Mouse (Mus musculus) embryonic fibroblast, embryonic 13.5 days (primary cell): ENCODE results near the gene Hrh3. TPM values are rescaled to one million over a fixed set of nuclear protein-coding genes. Genes with fewer than 3 reads are reported as not detected.

Experiments used
- H3K27ac ChIP-seq: 2 replicates; pipeline ENCODE4 v1.5.1; 2012; ENCODE audit warnings: low read length, control low read depth, inconsistent platforms; ENCODE audit not compliant: insufficient read depth
- H3K4me1 ChIP-seq: 2 replicates; pipeline ENCODE4 v1.6.1; 2011; ENCODE audit warnings: low read length; ENCODE audit not compliant: control insufficient read depth, insufficient read depth
- H3K4me3 ChIP-seq: 2 replicates; pipeline ENCODE4 v1.5.1; 2011; ENCODE audit warnings: mild to moderate bottlenecking, control low read depth, low read length; ENCODE audit not compliant: insufficient read depth
- CTCF ChIP-seq: IDR thresholded peaks from 2 replicates; pipeline ENCODE4 v1.5.1; 2011; ENCODE audit warnings: mild to moderate bottlenecking, control low read depth, low read length, moderate library complexity, borderline replicate concordance; ENCODE audit not compliant: insufficient read depth
- POLR2A ChIP-seq: IDR thresholded peaks from 2 replicates; pipeline ENCODE4 v1.6.1; 2011; ENCODE audit warnings: low read depth, mild to moderate bottlenecking, control low read depth, low read length, moderate library complexity
- polyA plus RNA-seq: library from polyadenylated mRNA; stranded (reverse); fragments of >200 nt; gene quantifications from 2 replicates; pipeline ENCODE4 v1.2.4, GENCODE M21; 2011; ENCODE audit warnings: low read depth; ENCODE audit not compliant: missing spikeins, insufficient read length

Gene Hrh3
- polyA plus RNA-seq, 1 experiment, result not detected

DNA sequence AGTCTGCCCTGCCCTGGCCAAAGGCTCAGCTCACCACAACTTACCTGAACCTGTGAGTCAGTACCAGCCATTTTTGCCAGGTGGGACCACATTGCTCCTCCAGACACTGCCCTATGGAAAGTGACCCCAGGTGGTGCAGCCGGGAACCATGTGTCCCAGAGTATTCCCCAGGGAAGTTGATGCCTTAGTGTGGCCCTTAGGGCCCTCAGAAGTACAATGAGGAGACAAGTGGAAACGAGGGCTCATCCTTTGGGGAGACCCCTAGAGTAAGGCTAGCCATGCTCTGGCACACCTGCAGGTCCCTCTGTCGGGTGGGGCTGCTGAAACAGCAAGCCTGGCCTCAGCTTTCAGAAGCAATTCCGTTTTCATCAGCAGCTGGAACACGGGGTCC is 17.7 kb downstream of the Hrh3 start:
- TF ChIP-seq POLR2A, result no peak
- TF ChIP-seq CTCF, result no peak
- H3K4me3 ChIP-seq, result no peak overlapping the region
- no peak overlapping the region for H3K27ac ChIP-seq
- no peaks in the 10 kb centered on the region; the same call in 1 of the 2 replicates for H3K4me1 ChIP-seq

DNA sequence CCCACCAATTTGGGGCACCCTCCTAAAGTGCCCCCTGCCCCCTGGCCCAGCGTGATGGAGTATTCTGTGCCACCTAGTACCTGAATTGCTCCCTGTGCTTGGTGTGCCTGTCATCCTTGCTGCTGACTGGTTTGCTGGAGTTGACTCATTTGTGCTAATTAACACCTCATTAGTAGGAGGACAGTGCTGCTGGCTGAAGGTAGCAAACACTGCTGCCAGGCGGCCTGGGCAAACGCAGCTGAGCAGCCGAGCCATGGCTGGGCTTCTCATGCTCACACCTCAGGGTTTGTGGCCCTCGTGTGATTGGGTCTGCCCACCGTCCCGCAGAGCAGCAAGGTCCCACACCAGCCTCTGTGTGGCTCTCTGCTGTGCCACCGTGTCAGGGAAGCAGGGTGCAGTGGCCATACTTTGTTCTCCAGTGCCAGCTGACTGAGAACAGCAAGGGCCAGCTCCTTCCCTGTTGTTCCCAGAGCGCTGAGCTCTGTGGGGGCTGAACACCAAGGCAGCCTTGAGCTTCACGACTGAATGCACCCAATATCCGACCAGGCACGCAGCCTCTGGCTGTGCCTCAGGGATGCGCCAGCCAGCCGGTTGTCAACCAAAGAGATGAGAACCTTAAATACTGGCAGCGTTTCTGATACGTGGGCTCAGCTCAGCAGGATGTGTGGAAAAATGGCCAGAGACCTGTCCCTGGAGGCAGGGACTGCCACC is 18.2 kb downstream of the Hrh3 start:
- no peak for TF ChIP-seq POLR2A
- no peak for TF ChIP-seq CTCF
- H3K4me1 ChIP-seq, result no peaks in the 10 kb centered on the region; the same call in 1 of the 2 replicates
- no peak overlapping the region for H3K4me3 ChIP-seq
- H3K27ac ChIP-seq, result no peak overlapping the region

DNA sequence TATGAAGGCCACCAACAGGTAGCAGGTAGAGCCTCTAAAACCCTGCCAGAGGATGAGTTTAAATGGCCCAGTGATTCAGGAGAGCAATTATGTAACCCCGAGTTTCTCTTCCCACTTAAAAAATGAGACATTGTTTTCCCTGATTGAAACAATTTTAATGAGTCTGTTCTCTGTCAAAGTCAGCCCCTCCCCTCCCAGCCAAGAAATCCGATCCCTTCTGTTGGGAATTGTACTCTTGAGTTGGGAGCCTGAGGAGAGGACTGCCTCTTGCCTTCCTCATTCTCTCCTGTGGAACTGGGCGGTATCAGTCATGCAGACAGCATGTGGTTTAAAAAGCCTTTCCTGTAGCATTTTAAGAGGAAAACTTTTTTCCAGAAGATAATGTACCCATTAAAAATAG is 19.7 kb downstream of the Hrh3 start:
- no peak for TF ChIP-seq CTCF
- TF ChIP-seq POLR2A, result no peak
- Histone ChIP-seq H3K27ac (no peak overlapping the region), H3K4me1 (no peaks in the 10 kb centered on the region; the same call in 1 of the 2 replicates), H3K4me3 (no peak overlapping the region)

DNA sequence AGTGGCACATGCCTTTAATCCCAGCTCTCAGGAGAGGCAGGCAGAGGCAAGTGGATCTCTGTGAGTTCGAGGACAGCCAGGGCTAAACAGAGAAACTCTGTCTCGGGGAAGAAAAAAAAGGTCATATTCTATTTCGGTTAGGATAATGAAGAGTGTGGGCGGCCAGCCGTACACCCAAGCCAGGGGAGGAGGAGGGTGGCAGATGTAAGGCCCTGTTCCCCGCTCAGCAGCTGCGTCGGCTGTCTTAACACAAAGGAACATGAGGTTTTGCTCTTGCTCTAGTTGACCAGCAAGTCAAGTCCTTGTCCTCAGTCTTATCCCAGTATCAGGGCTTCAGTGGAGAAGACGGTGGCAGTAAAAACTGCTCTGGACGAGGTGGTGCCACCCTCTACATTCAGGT is 21.2 kb downstream of the Hrh3 start:
- Histone ChIP-seq H3K4me3 (no peak overlapping the region), H3K27ac (no peak overlapping the region), H3K4me1 (no peaks in the 10 kb centered on the region; the same call in 1 of the 2 replicates)
- TF ChIP-seq CTCF (no peak), POLR2A (no peak)

DNA sequence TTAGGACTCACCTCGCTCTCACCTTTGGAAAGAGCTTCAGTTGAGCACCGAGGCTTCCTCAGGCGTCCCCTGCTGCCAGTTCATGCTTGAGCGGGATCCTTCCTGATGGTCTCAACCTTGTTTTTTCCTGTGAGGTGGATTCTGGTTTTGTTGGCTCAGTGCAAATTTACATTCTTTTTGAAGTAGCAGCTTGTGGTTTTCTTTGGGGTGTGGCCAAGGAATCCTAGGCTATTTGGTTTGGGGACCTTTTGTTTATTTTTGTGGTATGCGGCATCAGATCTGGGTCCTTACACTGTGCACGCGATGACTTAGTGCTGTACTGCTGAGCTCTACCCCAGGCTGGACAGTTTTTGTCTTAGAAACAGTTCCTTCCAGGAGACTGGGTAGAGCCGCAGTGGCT is 23.6 kb downstream of the Hrh3 start:
- Histone ChIP-seq H3K27ac (no peak overlapping the region), H3K4me3 (no peak overlapping the region), H3K4me1 (no peaks in the 10 kb centered on the region; the same call in 1 of the 2 replicates)
- no peak for TF ChIP-seq POLR2A
- TF ChIP-seq CTCF, result no peak

DNA sequence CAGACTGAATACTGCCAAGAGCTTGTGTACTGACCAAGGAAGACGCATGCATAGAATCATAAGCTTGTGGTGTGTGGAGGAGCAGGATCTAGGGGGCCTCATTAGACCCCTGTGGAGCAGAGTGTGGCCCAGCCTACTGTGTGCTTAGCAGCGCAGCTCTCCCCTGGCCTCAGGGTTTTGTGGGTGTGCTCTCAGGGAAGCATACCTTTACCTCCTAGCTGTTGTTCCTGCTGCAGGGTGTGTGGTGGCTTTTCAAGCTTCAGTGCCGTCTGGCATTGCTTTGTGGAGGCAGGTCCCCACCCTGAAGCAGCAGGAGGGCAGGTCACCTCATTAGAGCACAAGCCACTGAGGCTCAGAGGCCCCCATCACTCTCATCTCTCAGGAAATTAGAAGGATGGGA is 26.7 kb downstream of the Hrh3 start:
- Histone ChIP-seq H3K4me3 (no peak overlapping the region), H3K4me1 (peaks cover 1% of the 10 kb centered on the region; the same call in 1 of the 2 replicates), H3K27ac (no peak overlapping the region)
- TF ChIP-seq POLR2A, result no peak
- TF ChIP-seq CTCF, result no peak

DNA sequence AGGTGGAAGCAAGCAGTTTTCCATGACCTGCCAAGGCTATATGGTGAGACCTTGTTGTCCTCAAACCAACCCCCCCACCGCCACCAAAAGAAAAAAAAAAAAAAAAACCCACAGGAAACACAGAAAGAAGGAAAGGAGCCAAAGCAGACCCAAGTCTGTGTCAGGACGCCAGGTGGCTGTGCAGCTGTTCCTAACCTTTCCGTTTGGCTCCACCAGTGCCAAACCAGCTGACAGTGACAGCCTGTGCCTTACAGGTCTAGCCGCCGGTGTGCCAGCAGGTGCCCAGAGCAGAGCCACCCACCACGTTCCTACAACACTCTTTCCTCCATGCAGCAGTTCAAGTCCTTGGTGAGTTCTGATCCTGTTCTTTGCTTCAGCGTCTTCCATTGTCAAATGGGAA is 31.4 kb downstream of the Hrh3 start:
- no peak overlapping the region for H3K4me3 ChIP-seq
- TF ChIP-seq POLR2A (no peak), CTCF (no peak)
- peaks cover 9% of the 10 kb centered on the region for H3K4me1 ChIP-seq
- no peak overlapping the region for H3K27ac ChIP-seq

DNA sequence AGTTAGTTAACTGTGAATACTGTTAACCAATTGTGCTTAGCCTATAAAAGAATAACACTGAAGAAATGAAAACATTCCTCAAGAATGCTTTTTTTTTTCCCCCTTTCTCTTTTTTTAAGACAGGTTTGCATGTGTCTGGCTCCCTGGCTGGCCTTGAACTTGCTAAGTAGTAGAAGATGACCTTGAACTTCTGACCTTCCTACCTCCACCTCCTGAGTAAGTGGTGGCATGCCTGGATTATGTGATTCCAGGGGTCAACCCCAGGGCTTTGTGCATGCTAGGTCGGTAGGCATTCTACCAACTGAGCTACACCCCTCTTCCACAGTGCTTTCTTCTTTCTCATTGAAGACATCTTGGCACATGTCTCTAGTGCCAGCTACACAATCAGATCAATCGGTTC is 32.6 kb downstream of the Hrh3 start:
- TF ChIP-seq CTCF (no peak), POLR2A (no peak)
- no peak overlapping the region for H3K27ac ChIP-seq
- no peak overlapping the region for H3K4me3 ChIP-seq
- H3K4me1 ChIP-seq, result peaks cover 9% of the 10 kb centered on the region

DNA sequence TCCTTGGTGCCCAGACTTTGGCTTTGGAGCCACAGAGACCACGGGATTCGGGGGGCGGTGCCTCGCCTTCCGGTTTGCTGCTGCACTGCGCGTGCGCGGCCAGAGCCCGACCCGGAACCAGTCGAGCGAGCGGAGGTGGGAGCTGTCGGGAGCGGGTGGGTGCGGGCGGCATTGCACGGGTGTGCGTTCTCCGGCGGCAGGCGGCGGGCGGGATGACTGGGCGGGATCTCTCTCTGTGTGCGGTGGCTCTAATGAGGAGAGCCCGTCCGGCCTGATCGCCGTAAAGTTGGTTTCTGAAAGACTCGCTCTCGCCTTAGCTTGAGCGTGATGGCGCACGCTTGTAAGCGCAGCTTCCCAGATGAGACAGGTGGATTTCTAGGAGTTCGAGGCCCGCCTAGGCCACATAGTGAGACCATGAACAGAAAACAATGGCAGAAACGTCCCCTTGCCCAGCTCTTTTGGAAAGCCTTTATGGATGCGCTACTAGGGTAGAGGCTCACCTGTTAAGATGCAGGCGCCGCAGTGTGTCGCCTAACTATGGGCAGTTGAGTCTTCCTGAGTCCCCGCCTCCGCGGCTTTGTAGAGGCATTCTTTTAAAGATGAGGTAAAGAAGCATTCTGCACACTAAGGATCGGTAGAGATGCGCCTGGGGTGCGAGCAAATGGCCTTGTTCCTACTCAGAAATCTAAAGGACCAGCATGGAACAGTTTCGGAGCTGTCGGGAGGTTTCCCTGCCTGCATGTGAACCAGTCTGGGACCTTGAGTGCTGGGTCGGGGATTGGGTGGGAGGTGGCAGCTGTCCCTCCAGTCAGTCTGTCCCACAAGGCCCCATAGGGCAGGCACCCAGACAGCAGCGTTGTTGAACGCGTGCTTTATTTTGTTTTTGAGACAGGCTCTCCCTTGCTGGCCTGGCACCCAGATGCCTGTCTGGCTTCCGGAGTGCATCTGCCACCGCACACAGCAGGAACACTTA is 33.5 kb downstream of the Hrh3 start, which contains the start of gene Mtg2:
Mtg2 (plus strand) TSS at position 108 of the 973 bp plus-strand sequence.
- TF ChIP-seq CTCF (no peak), POLR2A (peak; percentile 80)
- H3K4me3 ChIP-seq, result peak within 1 kb of the TSS; percentile 84
- H3K27ac ChIP-seq, result peak within 1 kb of the TSS; percentile 56
- H3K4me1 ChIP-seq, result peaks cover 9% of the 10 kb centered on the region
